Mouse (Mus musculus) liver, embryonic 14.5 days (tissue): ENCODE data around the gene Bod1l.

Source experiments
- CTCF ChIP-seq: IDR thresholded peaks from 2 replicates; pipeline ENCODE4 v1.5.1; 2016; ENCODE audit warnings: antibody characterized with exemption, low read depth, control low read depth
- EP300 ChIP-seq: IDR thresholded peaks from 2 replicates; pipeline ENCODE4 v1.6.1; 2016; ENCODE audit warnings: antibody characterized with exemption, low read depth

GRCm38 (mm10) chr5:41763731-41764721 is 80.1 kb downstream of the Bod1l start, which contains the start of gene Nkx3-2:
- TF ChIP-seq CTCF (no peak), EP300 (no peak)
